Mouse (Mus musculus) left cerebral cortex, postnatal 14 days (tissue): ENCODE data around the gene 1110032A03Rik. TPM values are rescaled to one million over a fixed set of nuclear protein-coding genes. Genes with fewer than 3 reads are reported as not detected.

ENCODE experiments used
- total RNA-seq, 2 experiments: library from RNA; stranded (reverse); gene quantifications; 2 replicates each; pipeline ENCODE4 v1.2.3; 2021

The 1110032A03Rik gene
- total RNA-seq, 2 experiments from 2014 or later = 29.2 to 30.4 TPM

Other genes with a start within 250 kb of the 1110032A03Rik start
- gene Pts, start 246.8 kb downstream of the 1110032A03Rik start, total RNA-seq = 10 to 100 TPM; 35.6 to 41.3 TPM
- gene Il18, start 220.7 kb downstream of the 1110032A03Rik start, total RNA-seq = 10 to 100 TPM; 24.1 to 24.4 TPM
- gene Bco2, start 220.3 kb downstream of the 1110032A03Rik start, total RNA-seq = 1 to 10 TPM; 2.7 to 2.8 TPM
- not detected for gene Tex12, start 214.2 kb downstream of the 1110032A03Rik start, total RNA-seq
- 100 to 1,000 TPM; 124 to 129 TPM for gene Sdhd, start 171.7 kb downstream of the 1110032A03Rik start, total RNA-seq
- gene Timm8b, start 171.6 kb downstream of the 1110032A03Rik start, total RNA-seq = 100 to 1,000 TPM; 230 to 244 TPM
- 1 to 10 TPM; 2.1 to 3.2 TPM for gene Pih1d2, start 158.2 kb downstream of the 1110032A03Rik start, total RNA-seq
- gene Nkapd1, start 158.1 kb downstream of the 1110032A03Rik start, total RNA-seq = 10 to 100 TPM; 29.2 to 30.0 TPM
- gene Dlat, start 115.7 kb downstream of the 1110032A03Rik start, total RNA-seq = 100 to 1,000 TPM; 128 to 134 TPM
- gene Dixdc1, start 36.0 kb downstream of the 1110032A03Rik start, total RNA-seq = 10 to 100 TPM; 72.5 to 79.2 TPM
- 1 to 10 TPM; 2.0 to 3.1 TPM for gene 2310030G06Rik, start 29.0 kb downstream of the 1110032A03Rik start, total RNA-seq
- gene Cryab, start 24.2 kb downstream of the 1110032A03Rik start, total RNA-seq = 100 to 1,000 TPM in 1 of 2 experiments, 10 to 100 TPM in 1; 90.2 to 105 TPM
- 1 to 10 TPM; 2.3 to 2.7 TPM for gene Hspb2, start 23.2 kb downstream of the 1110032A03Rik start, total RNA-seq
- 1 to 10 TPM; 5.3 to 5.6 TPM for gene Fdxacb1, start 7.3 kb downstream of the 1110032A03Rik start, total RNA-seq
- gene Alg9, start 501 bp downstream of the 1110032A03Rik start, total RNA-seq = 10 to 100 TPM; 28.8 to 29.9 TPM
- 10 to 100 TPM; 19.7 to 21.6 TPM for gene Ppp2r1b, start 69.8 kb upstream of the 1110032A03Rik start, total RNA-seq
- gene Sik2, start 233.6 kb upstream of the 1110032A03Rik start, total RNA-seq = 10 to 100 TPM; 49.0 to 54.6 TPM